Mouse (Mus musculus): ENCODE data around the gene Grid2. TPM values are rescaled to one million over a fixed set of nuclear protein-coding genes. Genes with fewer than 3 reads are reported as not detected.

Grid2 gene
- 10 to 100 TPM; 15.2 to 17.7 TPM for total RNA-seq (2021)
- long read RNA-seq, experiment 1, partial matches to known transcripts, result 2 of 3 reads
- long read RNA-seq, experiment 1, other reads (novel, unspliced or antisense), result 1 of 3 reads
- long read RNA-seq, experiment 2, partial matches to known transcripts, result 1 of 4 reads
- long read RNA-seq, experiment 2, other reads (novel, unspliced or antisense), result 3 of 4 reads

- TF ChIP-seq CTCF (conservative IDR thresholded peaks at IDR 0.05), result peak; percentile 71
- peak; percentile 61 to 70 for DNase-seq (ENCODE audit: low spot score in 2 of 2)
- Histone ChIP-seq H3K27ac (peak within 1 kb of the TSS; percentile 86), H3K4me3 (peak within 1 kb of the TSS; percentile 85)
These were observed at the start of gene Grid2 for GRCm38 (mm10) chr6:63255826-63256555. Gene Grid2 (plus strand): TSS chr6:63255876.

GRCm38 (mm10) chr6:63250738-63251137 is 4.9 kb upstream of the Grid2 start:
- Histone ChIP-seq H3K27ac (no peak overlapping the region), H3K4me3 (no peak overlapping the region)
- no peak for DNase-seq (ENCODE audit: low spot score in 2 of 2)
- peak; percentile 62 for TF ChIP-seq CTCF (conservative IDR thresholded peaks at IDR 0.05)

- peak; percentile 24 to 42 for DNase-seq (ENCODE audit: low spot score in 2 of 2)
- TF ChIP-seq CTCF (conservative IDR thresholded peaks at IDR 0.05), result no peak
- Histone ChIP-seq H3K27ac (peak overlapping the region; percentile 86), H3K4me3 (peak overlapping the region; percentile 85)
These were observed 1.1 kb downstream of the Grid2 start for GRCm38 (mm10) chr6:63256556-63257405.

- H3K27ac ChIP-seq, result peak overlapping the region; percentile 86
- H3K4me3 ChIP-seq, result peak overlapping the region; percentile 85
- peak; percentile 38 to 45 for DNase-seq (ENCODE audit: low spot score in 2 of 2)
- 0 out of 2 replicates have a peak, but pooled peaks have one; percentile 14 for TF ChIP-seq CTCF (conservative IDR thresholded peaks at IDR 0.05)
These were observed 1.8 kb downstream of the Grid2 start for GRCm38 (mm10) chr6:63257406-63257845.

GRCm38 (mm10) chr6:63257876-63258275 is 2.2 kb downstream of the Grid2 start:
- peak overlapping the region; percentile 86 for H3K27ac ChIP-seq

GRCm38 (mm10) chr6:63259764-63260163 is 4.1 kb downstream of the Grid2 start:
- no peak for TF ChIP-seq CTCF (conservative IDR thresholded peaks at IDR 0.05)
- no peak for DNase-seq (ENCODE audit: low spot score in 2 of 2)
- no peak overlapping the region for H3K27ac ChIP-seq
- no peak overlapping the region for H3K4me3 ChIP-seq

More at GRCm38 (mm10) chr6:63257876-63258275, 2.2 kb downstream of the Grid2 start:
- H3K4me3 ChIP-seq, result peak overlapping the region; percentile 85
- peak; percentile 3 to 14 for DNase-seq (ENCODE audit: low spot score in 2 of 2)
- no peak for TF ChIP-seq CTCF (conservative IDR thresholded peaks at IDR 0.05)

GRCm38 (mm10) chr6:63284419-63284818 is 28.7 kb downstream of the Grid2 start:
- DNase-seq (ENCODE audit: low spot score in 2 of 2), result peak; percentile 10 to 23
- no peak for TF ChIP-seq CTCF (conservative IDR thresholded peaks at IDR 0.05)
- 0 out of 2 replicates have a peak overlapping the region, but pooled peaks have one; percentile 28 for H3K27ac ChIP-seq

GRCm38 (mm10) chr6:63342438-63343004 is 86.8 kb downstream of the Grid2 start:
- TF ChIP-seq CTCF (conservative IDR thresholded peaks at IDR 0.05), result no peak
- no peak for DNase-seq (ENCODE audit: low spot score in 2 of 2)
- H3K27ac ChIP-seq, result no peak overlapping the region
- no peak overlapping the region for H3K4me3 ChIP-seq

More at GRCm38 (mm10) chr6:63284419-63284818, 28.7 kb downstream of the Grid2 start:
- no peak overlapping the region for H3K4me3 ChIP-seq

- no peak for DNase-seq (ENCODE audit: low spot score in 2 of 2)
- Histone ChIP-seq H3K4me3 (no peak overlapping the region), H3K27ac (no peak overlapping the region)
- TF ChIP-seq CTCF (conservative IDR thresholded peaks at IDR 0.05), result no peak
These were observed 91.3 kb downstream of the Grid2 start for GRCm38 (mm10) chr6:63347015-63347414.

GRCm38 (mm10) chr6:63381061-63381611 is 125.5 kb downstream of the Grid2 start:
- TF ChIP-seq CTCF (conservative IDR thresholded peaks at IDR 0.05), result peak; percentile 57
- no peak overlapping the region for H3K27ac ChIP-seq
- no peak overlapping the region for H3K4me3 ChIP-seq
- DNase-seq (ENCODE audit: low spot score in 2 of 2), result no peak

GRCm38 (mm10) chr6:63401698-63402097 is 146.0 kb downstream of the Grid2 start:
- no peak for DNase-seq (ENCODE audit: low spot score in 2 of 2)

GRCm38 (mm10) chr6:63417534-63417933 is 161.9 kb downstream of the Grid2 start:
- no peak for DNase-seq (ENCODE audit: low spot score in 2 of 2)
- no peak for TF ChIP-seq CTCF (conservative IDR thresholded peaks at IDR 0.05)
- Histone ChIP-seq H3K27ac (no peak overlapping the region), H3K4me3 (no peak overlapping the region)

More at GRCm38 (mm10) chr6:63401698-63402097, 146.0 kb downstream of the Grid2 start:
- Histone ChIP-seq H3K4me3 (no peak overlapping the region), H3K27ac (no peak overlapping the region)
- no peak for TF ChIP-seq CTCF (conservative IDR thresholded peaks at IDR 0.05)
